Mouse (Mus musculus): ENCODE data around the gene Hivep3.

- TF ChIP-seq POLR2A (IDR thresholded peaks at IDR 0.05; ENCODE audit: control insufficient read depth, extremely low read depth, insufficient read depth, low read length, poor library complexity) (no peak), CTCF (IDR thresholded peaks at IDR 0.05; ENCODE audit: borderline replicate concordance, control insufficient read depth, extremely low read depth, insufficient read depth, low read length, poor library complexity) (no peak)
These were observed 104.7 kb downstream of the Hivep3 start for GRCm38 (mm10) chr4:119838308-119838707.

Measured in thymus, adult 2 months (tissue).